Mouse (Mus musculus) megakaryocyte, embryonic 14.5 days (primary cell): ENCODE measurements at regions not wholly inside any gene's neighbourhood (a gene's known extent, or its start where the extent isn't known, plus 50 kb on each side); places are given as distances from the start of the nearest gene placed in this dataset.

Source experiments
- FLI1 ChIP-seq: IDR thresholded peaks from 2 replicates; pipeline ENCODE4 v1.6.1; 2012; ENCODE audit warnings: low read length, inconsistent platforms, mixed read lengths
- GATA1 ChIP-seq: IDR thresholded peaks from 3 replicates; pipeline ENCODE4 v1.6.1; 2012; ENCODE audit warnings: mixed read lengths, low read length, inconsistent platforms, borderline replicate concordance

DNA sequence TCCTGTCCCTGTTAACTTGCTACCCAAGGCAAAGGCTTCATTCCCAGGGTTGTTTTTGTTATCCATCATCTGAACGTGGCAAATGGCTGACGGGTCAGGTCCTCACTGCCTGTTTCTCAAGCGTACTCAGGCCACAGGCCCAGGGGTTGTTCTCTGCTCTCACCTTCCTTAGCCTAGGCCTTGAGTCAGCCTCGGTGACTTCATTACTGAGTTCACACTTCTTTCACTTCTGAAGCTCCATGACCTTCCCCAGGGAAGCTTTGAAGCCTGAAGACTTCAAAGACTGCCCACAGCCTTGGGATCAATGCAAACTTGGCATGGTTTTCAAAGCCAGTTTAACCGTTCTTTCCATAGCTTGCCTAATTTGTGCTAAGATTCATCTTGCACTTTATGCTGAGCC is 145.3 kb upstream of the 9630041A04Rik start:
- TF ChIP-seq GATA1 (no peak), FLI1 (no peak)
